ENCODE assay signal across 8 mouse cellular contexts in genomic region chr11:94035974-94036373, GRCm38 (mm10). TPM values are rescaled to one million over a fixed set of nuclear protein-coding genes. Genes with fewer than 3 reads are reported as not detected.
DNase-seq lines count a peak whose midpoint lies in the region; ATAC-seq and TF ChIP-seq lines count a peak whose summit lies in the region.

No protein-coding gene starts in this region.

- no peaks in the 10 kb centered on the region for H3K27me3 ChIP-seq in forebrain, embryonic 13.5 days
- no peaks in the 10 kb centered on the region for H3K27me3 ChIP-seq in forebrain, embryonic 12.5 days
- H3K27me3 ChIP-seq in liver, postnatal 0 days (ENCODE audit: insufficient read depth, low read length): no peaks in the 10 kb centered on the region
- H3K27me3 ChIP-seq in liver, embryonic 11.5 days (replicated peaks; ENCODE audit: control insufficient read depth, insufficient read depth, low read length): no peaks in the 10 kb centered on the region

- peaks cover 7% of the 10 kb centered on the region; the same call in 1 of the 2 replicates for H3K4me1 ChIP-seq in forebrain, embryonic 13.5 days
- peaks cover 4% of the 10 kb centered on the region; the same call in 1 of the 2 replicates for H3K4me1 ChIP-seq in forebrain, embryonic 12.5 days
- H3K4me1 ChIP-seq in liver, postnatal 0 days (ENCODE audit: insufficient read depth): no peaks in the 10 kb centered on the region
- H3K4me1 ChIP-seq in liver, embryonic 11.5 days (replicated peaks; ENCODE audit: control insufficient read depth, insufficient read depth, low read length): no peaks in the 10 kb centered on the region

- ATAC-seq in forebrain, embryonic 13.5 days: peak; percentile 41; the same call in 1 of the 2 replicates
- ATAC-seq in forebrain, embryonic 12.5 days (ENCODE audit: low FRiP score): no peak
- no peak for ATAC-seq in liver, postnatal 0 days
- ATAC-seq in liver, embryonic 11.5 days (replicated peaks; ENCODE audit: low FRiP score): no peak
- peak; percentile 76 for ATAC-seq in megakaryocyte progenitor cell, adult 5-6 weeks (replicated peaks; ENCODE audit: poor library complexity)

- no peak overlapping the region for H3K4me3 ChIP-seq in forebrain, embryonic 13.5 days
- H3K4me3 ChIP-seq in forebrain, embryonic 12.5 days (replicated peaks): no peak overlapping the region
- H3K4me3 ChIP-seq in liver, postnatal 0 days (ENCODE audit: low read depth, low read length): no peak overlapping the region
- H3K4me3 ChIP-seq in liver, embryonic 11.5 days (ENCODE audit: low read depth, low read length): no peak overlapping the region

- H3K9ac ChIP-seq in forebrain, embryonic 13.5 days: no peak overlapping the region
- no peak overlapping the region for H3K9ac ChIP-seq in forebrain, embryonic 12.5 days
- no peak overlapping the region for H3K9ac ChIP-seq in liver, postnatal 0 days (replicated peaks)
- no peak overlapping the region for H3K9ac ChIP-seq in liver, embryonic 11.5 days (ENCODE audit: low read depth, low read length)

- H3K27ac ChIP-seq in forebrain, embryonic 13.5 days: no peak overlapping the region; the same call in 1 of the 2 replicates
- no peak overlapping the region for H3K27ac ChIP-seq in forebrain, embryonic 12.5 days
- H3K27ac ChIP-seq in liver, postnatal 0 days (ENCODE audit: low read depth): no peak overlapping the region
- H3K27ac ChIP-seq in liver, embryonic 11.5 days (ENCODE audit: low read depth, low read length): no peak overlapping the region

- no peak for DNase-seq in liver, postnatal 0 days
- no peak for DNase-seq in liver, embryonic 11.5 days (ENCODE audit: low spot score)
- DNase-seq in NIH3T3 (ENCODE audit: low read depth): peak; percentile 54
- DNase-seq in testis, postnatal 14 days (ENCODE audit: low spot score): no peak
- DNase-seq in kidney, postnatal 10 days: no peak

- H3K36me3 ChIP-seq in forebrain, embryonic 13.5 days (ENCODE audit: poor library complexity, severe bottlenecking): no peaks in the 10 kb centered on the region
- H3K36me3 ChIP-seq in forebrain, embryonic 12.5 days (replicated peaks): no peaks in the 10 kb centered on the region
- H3K36me3 ChIP-seq in liver, postnatal 0 days (replicated peaks; ENCODE audit: insufficient read depth, low read length): no peaks in the 10 kb centered on the region; the same call in 1 of the 2 replicates
- H3K36me3 ChIP-seq in liver, embryonic 11.5 days (ENCODE audit: control insufficient read depth, insufficient read depth, low read length): no peaks in the 10 kb centered on the region

- no peak overlapping the region for H3K4me2 ChIP-seq in forebrain, embryonic 13.5 days
- H3K4me2 ChIP-seq in forebrain, embryonic 12.5 days: no peak overlapping the region
- H3K4me2 ChIP-seq in liver, postnatal 0 days (ENCODE audit: low read depth, low read length): no peak overlapping the region
- no peak overlapping the region for H3K4me2 ChIP-seq in liver, embryonic 11.5 days

- TF ChIP-seq EP300 in liver, postnatal 0 days (IDR thresholded peaks at IDR 0.05; ENCODE audit: low read depth): no peak

- 34% methylated on average over 2 of the region's 2 CpGs for WGBS in forebrain, embryonic 13.5 days
- 49% methylated on average over 2 of the region's 2 CpGs for WGBS in forebrain, embryonic 12.5 days
- 55% methylated on average over 2 of the region's 2 CpGs for WGBS in liver, postnatal 0 days (ENCODE audit: insufficient replicate concordance)
- 50% methylated on average over 2 of the region's 2 CpGs for WGBS in liver, embryonic 11.5 days

- peak; percentile 53 for TF ChIP-seq CTCF in liver, postnatal 0 days (IDR thresholded peaks at IDR 0.05; ENCODE audit: low read depth)

- H3K9me3 ChIP-seq in forebrain, embryonic 13.5 days (replicated peaks): no peaks in the 10 kb centered on the region
- no peaks in the 10 kb centered on the region for H3K9me3 ChIP-seq in forebrain, embryonic 12.5 days
- no peaks in the 10 kb centered on the region for H3K9me3 ChIP-seq in liver, postnatal 0 days (ENCODE audit: low read length)
- H3K9me3 ChIP-seq in liver, embryonic 11.5 days (ENCODE audit: control insufficient read depth, low read length): no peaks in the 10 kb centered on the region

RNA-seq across cellular contexts. Expression of gene Spag9, which starts 40.1 kb away (rescaled TPM):
- polyA plus RNA-seq in forebrain, embryonic 13.5 days (2015; fragmentation: Nextera tagmentation; extraction: Ambion mirVana): 89.3 and 93.1 TPM in 2 replicates
- 124 and 127 TPM in 2 replicates for polyA plus RNA-seq in forebrain, embryonic 12.5 days (2016; fragmentation: Nextera tagmentation; extraction: Ambion mirVana)
- polyA plus RNA-seq in liver, postnatal 0 days (2015; fragmentation: Nextera tagmentation; extraction: Ambion mirVana): 21.3 and 22.8 TPM in 2 replicates
- 19.5 and 24.6 TPM in 2 replicates for polyA plus RNA-seq in liver, embryonic 11.5 days (2014; fragmentation: Nextera tagmentation; extraction: Ambion mirVana)
- 33.6 and 34.0 TPM in 2 replicates for total RNA-seq in megakaryocyte progenitor cell, adult 5-6 weeks (2015)
- total RNA-seq in megakaryocyte progenitor cell, adult 5-6 weeks (2017): 51.5 and 64.3 TPM in 2 replicates

Comparison
In these comparisons a context has a peak if more than half of its experiments do, and no peak if none do; other contexts are left out.
1. ATAC-seq: peak in forebrain, embryonic 13.5 days (single experiment) and megakaryocyte progenitor cell, adult 5-6 weeks (single experiment); none in forebrain, embryonic 12.5 days (single experiment), liver, postnatal 0 days (single experiment) and liver, embryonic 11.5 days (single experiment).